Mouse (Mus musculus) myocyte (in vitro differentiated cells): ENCODE data around the gene Kansl2.

Experiments used
- POLR2A ChIP-seq: IDR thresholded peaks from one replicate; pipeline ENCODE4 v1.6.1; 2011; ENCODE audit warnings: low read depth, mild to moderate bottlenecking, control low read depth, moderate library complexity; ENCODE audit not compliant: insufficient read length
- POLR2AphosphoS2 ChIP-seq: IDR thresholded peaks from one replicate; pipeline ENCODE4 v1.6.1; 2011; ENCODE audit warnings: low read depth, control low read depth; ENCODE audit not compliant: insufficient read length

GRCm38 (mm10) chr15:98471539-98471938 lies 62.5 kb downstream of the Kansl2 start:
- TF ChIP-seq POLR2A (no peak), POLR2AphosphoS2 (no peak)
